Mouse (Mus musculus): ENCODE results near the gene Spns2. TPM values are rescaled to one million over a fixed set of nuclear protein-coding genes. Genes with fewer than 3 reads are reported as not detected.
"Not testable (repeated sequence)": the region's sequence is repeated elsewhere in the genome, so short reads cannot be mapped to it uniquely, and the experiment has no call there.

The Spns2 gene
- total RNA-seq, 2 experiments from 2014 or later: 17.0 to 18.0 TPM

GRCm38 (mm10) chr11:72435694-72436045, 54.0 kb downstream of the Spns2 start:
- DNase-seq: peak; percentile 60

GRCm38 (mm10) chr11:72434963-72435693, 54.6 kb downstream of the Spns2 start, which contains the start of gene Ggt6:
Gene Ggt6 (plus strand): TSS chr11:72435526.
- DNase-seq: no peak

- DNase-seq: not testable (repeated sequence)
Observed at GRCm38 (mm10) chr11:72430311-72431068, 59.2 kb downstream of the Spns2 start.

DNA sequence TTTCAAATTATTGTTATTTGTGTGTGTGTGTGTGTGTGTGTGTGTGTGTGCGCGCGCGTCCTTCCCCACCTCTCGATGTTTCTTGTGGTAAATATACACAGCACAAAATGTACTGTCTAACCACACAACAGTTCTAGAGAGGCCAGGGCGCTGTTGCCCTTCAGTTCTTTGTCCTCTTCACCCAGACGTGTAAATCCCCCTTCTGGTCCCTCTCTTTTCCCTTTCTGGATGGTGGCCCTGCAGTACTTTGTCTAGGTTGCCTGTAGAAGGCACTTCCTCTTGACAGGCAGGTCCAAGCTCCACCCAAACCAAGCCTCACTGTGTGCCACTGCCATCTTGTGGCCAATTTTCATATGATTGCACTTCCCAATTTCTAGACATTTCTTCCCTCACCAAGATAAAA, 60.4 kb downstream of the Spns2 start:
- DNase-seq: peak; percentile 87

- peak; percentile 94 for DNase-seq
Observed at GRCm38 (mm10) chr11:72428694-72429093, 61.0 kb downstream of the Spns2 start.

- no peak for DNase-seq
Observed at GRCm38 (mm10) chr11:72426884-72427283, 62.8 kb downstream of the Spns2 start.

DNA sequence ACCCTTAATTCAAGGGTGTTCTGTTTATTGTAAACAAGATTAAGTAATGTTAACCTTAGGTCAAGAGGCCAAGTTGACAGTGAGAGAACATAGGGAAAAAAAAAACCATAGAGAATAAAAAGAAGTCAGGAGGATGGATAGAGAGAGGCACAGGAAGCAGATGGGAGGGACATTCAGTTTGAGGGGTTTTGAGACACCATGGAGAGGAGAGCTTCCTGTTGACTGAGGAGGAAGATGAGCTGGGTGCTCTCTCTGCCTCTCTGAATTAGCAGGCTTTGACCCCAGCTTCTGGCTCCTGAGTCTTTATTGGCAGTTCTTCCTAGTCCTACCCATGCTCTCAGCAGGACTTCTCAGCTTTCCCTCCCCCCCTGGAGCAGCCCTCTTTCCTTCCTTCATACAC, 64.5 kb downstream of the Spns2 start:
- no peak for DNase-seq

GRCm38 (mm10) chr11:72423686-72424085, 66.0 kb downstream of the Spns2 start:
- no peak for DNase-seq

- no peak for DNase-seq
Observed at GRCm38 (mm10) chr11:72421518-72422278, 68.0 kb downstream of the Spns2 start.

- no peak for DNase-seq
Observed at GRCm38 (mm10) chr11:72420460-72421122, 69.1 kb downstream of the Spns2 start.

DNA sequence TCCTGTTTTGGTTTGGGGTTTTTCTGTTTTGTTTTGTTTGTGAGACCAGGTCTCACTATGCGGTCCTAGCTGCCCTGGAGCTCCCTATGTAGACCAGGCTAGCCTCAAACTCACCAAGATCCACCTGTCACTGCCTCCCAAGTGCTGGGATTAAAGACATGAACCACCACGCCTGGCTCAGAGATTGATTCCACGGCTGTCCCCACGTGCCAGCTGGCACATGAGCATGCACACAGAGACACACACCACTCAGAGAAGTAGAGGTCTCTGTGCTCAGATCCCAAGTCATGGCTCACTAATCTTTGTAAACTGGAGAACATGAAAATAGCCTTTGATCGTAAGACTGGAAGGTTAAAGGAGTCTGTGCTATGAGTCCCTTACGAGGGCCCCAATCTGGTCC, 70.7 kb downstream of the Spns2 start:
- no peak for DNase-seq

DNA sequence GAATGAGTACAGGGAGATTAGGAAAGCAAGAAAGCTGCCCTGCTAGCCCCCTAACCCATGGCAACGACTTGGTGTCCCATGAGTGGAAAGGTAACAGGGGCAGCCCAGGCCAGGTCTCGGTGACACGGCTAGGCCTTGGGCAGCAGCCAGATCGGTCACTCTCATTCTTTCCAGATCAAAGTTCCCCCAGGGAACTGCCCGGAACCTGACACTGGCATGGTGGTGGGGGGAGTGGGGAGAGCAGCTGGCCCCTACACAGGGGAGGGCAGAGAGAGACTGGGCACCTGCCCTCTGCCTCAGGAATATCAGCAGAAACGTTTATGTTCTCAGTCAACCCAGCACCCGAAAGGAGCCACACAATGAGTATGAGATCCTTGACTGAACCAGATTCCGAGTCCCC, 71.5 kb downstream of the Spns2 start:
- DNase-seq: peak; percentile 54

GRCm38 (mm10) chr11:72417376-72417775, 72.3 kb downstream of the Spns2 start:
- DNase-seq: peak; percentile 27

- DNase-seq: peak; percentile 71
Observed at GRCm38 (mm10) chr11:72416666-72417065, 73.0 kb downstream of the Spns2 start.

DNA sequence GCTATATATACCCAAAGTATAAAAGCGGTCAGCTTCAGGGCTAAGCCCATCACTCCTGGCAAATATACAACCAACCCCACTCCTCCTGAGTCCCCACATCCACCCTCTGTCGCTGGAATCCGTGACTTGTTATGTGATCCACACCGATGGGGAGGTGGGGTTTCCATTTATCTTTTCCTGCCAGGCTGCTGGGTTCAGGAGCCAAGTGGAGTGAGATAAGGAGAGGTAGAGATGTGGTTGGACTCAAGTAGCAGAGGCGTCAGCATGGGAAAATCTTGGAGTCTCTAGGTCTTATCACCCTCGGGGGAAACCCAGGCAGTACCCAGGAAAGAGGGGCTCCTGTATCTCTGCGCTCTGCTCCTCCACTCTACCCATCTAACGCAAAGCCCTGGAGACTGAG, 74.5 kb downstream of the Spns2 start:
- DNase-seq: no peak

DNA sequence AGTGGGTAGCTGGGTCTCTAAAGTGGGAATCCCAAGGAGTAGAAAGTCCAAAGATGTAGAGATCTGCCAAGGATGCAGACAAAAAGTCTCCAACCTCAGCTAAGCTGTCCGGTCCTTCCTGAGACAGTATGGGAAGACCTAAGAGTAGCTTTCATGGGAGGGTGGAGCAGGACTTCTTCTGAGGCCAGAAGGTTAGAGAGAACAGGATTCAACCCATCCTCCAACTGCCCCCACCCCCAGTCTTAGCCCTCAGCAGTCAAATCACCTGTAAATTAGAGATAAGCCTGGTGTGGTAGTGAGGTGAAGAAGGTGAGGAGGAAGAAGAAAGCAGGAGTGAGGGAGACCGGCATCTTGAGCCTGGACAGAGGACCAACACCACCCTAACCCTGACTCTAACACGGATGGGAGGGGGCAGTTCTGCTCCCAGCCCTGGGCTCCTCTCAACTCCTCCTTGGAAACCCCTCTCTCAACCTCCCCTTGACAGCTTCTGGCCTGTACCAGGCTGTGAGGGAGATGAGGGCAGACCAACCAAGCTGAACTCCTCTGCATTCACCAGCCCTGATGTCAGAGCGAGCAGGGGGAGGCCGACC, 76.0 kb downstream of the Spns2 start:
- DNase-seq: no peak

- DNase-seq: peak; percentile 77
Observed at GRCm38 (mm10) chr11:72413016-72413415, 76.7 kb downstream of the Spns2 start.

GRCm38 (mm10) chr11:72411945-72412344, 77.8 kb downstream of the Spns2 start:
- DNase-seq: no peak

- DNase-seq: peak; percentile 96
Observed at GRCm38 (mm10) chr11:72411093-72411921, 78.4 kb downstream of the Spns2 start, which contains the start of gene Smtnl2. Gene Smtnl2 (minus strand): TSS chr11:72411713.

- no peak for DNase-seq
Observed at GRCm38 (mm10) chr11:72410521-72411092, 79.1 kb downstream of the Spns2 start.
